Mouse (Mus musculus) urinary bladder, adult 18-20 months (tissue): Measurements from ENCODE around the gene Fanci.

ENCODE experiments used
- DNase-seq, 2 experiments: peaks; one replicate each; pipeline ENCODE4 v3.0.0; 2022; ENCODE audit warnings: low spot score in 2 of 2, mixed read lengths in 2 of 2

Fanci gene

GRCm38 (mm10) chr7:79391883-79392649, at the start of gene Fanci:
TSS of gene Fanci (plus strand) at chr7:79391929.
- peak; percentile 86 to 93 for DNase-seq

DNA sequence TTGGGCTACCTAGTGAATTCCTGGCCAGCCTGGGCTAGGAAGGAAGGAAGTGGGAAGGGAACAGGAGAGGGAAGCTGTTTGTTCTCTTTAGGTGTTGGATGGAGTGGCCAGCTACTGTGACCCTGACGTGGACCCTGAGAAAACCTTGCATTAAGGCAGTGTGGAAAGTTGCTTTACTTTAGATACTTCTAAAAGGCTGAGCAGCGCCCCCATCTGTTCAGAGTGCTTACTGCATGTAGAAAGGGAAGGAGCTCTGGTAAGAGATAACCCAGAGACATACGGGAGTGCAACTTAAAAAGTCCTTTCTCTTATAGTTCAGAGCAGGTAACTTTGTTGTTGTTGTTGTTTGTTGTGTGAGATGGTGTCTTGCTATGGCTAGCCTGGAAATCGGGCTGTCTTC, 45.8 kb upstream of the Fanci start:
- peak in 1 of 2 experiments; percentile 32 for DNase-seq

GRCm38 (mm10) chr7:79346555-79347075, 45.1 kb upstream of the Fanci start:
- DNase-seq = no peak

GRCm38 (mm10) chr7:79347108-79347813, 44.5 kb upstream of the Fanci start:
- DNase-seq = no peak

GRCm38 (mm10) chr7:79348816-79349215, 42.9 kb upstream of the Fanci start:
- DNase-seq = no peak

DNA sequence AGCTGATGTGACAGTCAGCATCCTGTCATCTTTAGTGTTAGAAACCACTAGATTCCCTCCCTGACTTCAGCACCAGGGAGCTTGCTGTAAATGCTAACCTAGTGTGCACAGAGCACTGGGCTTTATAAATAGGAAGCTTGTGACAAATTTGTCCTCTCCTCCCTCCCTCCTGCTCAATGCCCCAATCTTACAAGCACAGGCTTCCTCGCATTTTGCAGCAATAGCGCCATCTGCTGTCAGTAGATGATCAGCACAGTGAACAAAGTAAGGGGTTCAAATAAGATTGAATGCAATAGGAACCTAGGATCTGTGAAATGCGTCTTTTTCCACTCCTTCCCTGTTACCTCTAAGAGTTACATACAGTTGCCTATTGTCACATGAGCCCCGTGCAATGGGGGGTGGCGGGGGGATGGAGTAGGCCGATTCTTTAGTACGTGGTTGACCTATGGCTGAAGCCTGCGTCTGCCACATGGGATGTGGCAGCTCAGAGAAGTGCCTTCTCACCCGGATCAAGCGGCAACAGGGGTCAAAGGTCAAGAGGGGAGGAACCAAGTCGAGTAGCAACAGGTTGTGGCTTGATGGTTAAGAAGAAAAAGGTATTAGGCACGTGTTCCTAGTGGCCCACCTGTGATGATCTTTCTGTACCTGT, 41.9 kb upstream of the Fanci start:
- peak; percentile 28 to 32 for DNase-seq

GRCm38 (mm10) chr7:79358350-79359182, 33.2 kb upstream of the Fanci start:
- DNase-seq = no peak

GRCm38 (mm10) chr7:79359183-79359435, 32.6 kb upstream of the Fanci start:
- no peak for DNase-seq

DNA sequence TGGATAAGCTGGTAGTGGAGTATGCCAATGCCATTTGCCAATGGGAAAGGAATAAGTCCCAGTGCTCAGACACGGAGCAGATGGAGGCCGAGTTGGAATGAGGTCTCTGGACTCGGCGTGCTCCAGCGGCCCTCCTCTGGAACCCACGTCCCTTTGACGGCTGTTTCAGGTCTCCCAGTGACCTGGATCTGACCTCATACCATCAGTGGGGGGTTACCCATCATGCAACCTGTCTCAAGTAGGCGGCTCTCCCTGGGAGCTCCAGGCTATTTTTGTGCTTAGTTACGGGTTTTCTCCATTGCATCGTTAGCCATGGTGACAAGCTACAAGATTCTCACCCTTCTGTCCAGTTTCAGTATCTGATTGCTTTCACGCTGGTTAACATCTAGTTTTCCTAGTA, 31.7 kb upstream of the Fanci start:
- DNase-seq = no peak

DNA sequence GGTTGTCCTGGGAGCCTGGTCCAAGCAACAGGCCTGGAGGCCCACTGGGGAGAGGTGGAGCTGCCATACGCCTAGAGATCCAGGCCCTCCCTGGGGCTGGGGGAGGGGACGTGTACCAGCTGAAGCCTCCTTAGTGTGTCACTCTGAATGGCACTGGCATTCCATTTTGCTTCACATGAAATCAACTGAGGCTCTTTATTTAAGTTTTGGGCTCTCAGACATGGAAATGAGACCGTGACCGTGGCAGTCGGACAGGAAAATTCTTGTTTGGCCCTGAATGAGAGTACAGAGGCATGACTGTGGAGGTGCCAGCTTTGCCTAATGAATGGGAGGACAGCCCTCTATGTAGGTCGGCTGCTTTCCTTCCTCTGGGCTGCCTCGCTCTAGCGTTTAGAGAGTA, 29.5 kb upstream of the Fanci start:
- no peak for DNase-seq

DNA sequence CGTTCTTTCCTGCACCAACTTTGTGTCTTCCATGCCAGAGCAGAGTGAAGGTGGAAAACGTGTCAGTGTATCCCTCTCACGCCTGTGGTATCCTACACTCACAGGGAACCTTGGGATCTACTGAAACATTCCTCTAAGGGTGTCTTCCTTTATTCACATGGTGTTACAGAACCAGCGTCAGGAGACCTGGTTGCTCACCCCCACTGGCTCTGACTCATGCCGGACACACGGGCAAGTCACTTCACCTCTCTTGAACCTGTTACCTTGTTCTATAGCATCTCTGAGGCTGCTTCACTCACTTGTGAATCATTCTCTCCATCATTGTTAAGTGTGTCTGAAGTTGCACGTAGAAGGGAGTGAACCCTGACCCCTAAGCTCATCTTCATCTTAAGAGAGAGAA, 28.9 kb upstream of the Fanci start:
- no peak for DNase-seq

- no peak for DNase-seq
These were observed 28.2 kb upstream of the Fanci start for GRCm38 (mm10) chr7:79363370-79364043.

GRCm38 (mm10) chr7:79368664-79369063, 23.1 kb upstream of the Fanci start:
- DNase-seq = no peak

DNA sequence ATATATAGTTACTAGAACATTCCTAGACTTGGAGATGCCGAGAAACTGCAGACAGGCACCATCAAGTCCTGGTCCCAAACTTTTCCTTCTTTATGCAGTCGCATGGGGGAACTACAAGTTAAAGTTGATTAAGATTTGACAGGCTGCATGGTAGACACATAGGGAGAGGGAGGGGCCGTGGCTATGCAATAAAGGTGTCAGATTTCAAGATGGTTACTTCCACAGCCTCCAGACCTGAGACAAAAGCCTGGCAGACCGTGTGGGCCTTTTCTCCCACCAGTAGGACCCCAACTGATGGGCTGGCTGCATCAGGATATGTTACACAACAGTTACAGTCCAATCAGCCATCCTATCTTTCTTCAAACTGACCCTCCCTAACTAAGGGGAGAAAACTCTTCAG, 22.3 kb upstream of the Fanci start:
- DNase-seq = no peak

DNA sequence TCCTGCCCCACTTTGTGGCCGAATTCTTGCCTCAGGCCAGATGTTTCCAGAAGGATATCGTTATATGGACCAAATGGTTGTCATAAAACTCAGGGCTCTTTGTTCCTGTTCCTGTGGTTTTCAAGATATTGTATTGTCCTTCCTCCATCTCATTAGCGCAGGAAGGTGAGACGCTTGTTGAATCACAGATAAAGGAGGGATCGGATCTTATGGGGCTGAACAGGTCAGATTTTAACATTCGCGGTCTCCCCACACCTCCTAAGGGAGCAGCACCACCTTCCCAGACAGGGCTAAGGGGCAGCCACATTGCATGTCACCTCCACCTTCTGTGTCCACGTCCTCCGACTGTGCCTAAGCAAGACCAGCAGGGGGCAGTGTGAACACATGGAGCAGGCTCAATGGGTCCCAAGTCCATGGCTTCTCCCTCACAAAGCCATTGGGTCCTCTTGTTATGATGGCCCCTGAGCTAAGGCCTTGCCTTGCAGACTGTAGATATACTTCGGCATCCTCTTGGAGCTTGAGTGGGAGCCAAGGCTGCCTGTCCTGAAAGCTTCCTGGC, 20.3 kb upstream of the Fanci start:
- DNase-seq = peak; percentile 45 to 58

GRCm38 (mm10) chr7:79374017-79374416, 17.7 kb upstream of the Fanci start:
- no peak for DNase-seq

DNA sequence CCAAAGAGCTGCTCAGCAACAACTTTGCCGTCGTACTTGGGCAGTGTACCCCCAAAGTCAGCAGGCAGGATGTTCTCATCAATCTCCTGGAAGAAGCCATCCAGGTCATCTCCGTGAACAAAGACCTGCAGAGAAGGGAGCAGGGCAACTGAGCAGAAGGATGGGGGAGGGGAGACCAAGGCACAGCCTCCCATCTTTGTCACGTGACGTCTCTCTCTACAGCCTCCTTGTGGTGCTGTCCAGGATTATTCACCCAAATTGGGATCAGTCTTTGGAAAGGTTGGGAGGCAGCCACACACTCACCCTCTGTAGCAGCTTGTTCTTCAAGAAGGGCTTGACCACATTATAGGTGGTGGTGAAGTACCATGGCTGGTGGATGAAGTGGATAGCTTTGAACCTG, 16.1 kb upstream of the Fanci start:
- no peak for DNase-seq

GRCm38 (mm10) chr7:79376516-79377275, 15.0 kb upstream of the Fanci start:
- DNase-seq = no peak

DNA sequence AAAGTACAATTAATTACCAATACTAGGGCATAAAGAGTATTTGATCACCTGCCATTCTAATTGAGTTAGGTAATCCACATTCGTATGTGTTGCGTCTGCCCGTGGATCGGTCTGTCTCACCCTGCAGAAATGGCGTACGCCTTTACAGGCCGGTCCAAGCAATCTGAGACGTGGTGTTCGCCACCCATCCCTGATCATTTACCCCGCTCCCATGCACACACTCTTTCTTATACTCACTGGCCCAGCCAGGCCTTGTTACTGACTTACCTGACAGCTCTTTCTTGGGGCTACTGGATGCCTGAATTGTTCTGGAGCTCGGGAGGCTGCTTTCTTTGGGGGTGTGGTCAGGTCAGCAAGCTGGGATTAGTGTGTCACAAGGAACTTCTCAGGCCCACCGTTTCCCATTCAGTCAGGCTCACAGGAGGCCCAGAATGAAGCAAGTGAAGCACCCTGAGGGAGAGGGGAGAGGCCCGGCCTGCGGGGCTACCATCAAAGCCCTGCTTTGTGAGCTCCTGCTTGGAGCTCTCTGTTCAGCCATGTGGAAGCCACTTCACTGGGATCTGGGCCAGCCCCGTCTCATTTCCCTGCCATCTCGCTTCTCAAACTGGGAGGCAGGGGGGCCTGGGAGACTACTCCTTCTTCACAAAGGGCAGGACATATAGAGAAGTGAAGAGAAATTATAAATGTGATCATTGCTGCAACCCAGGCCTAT, 5.2 kb upstream of the Fanci start, which contains the start of gene Rlbp1:
Gene Rlbp1 (minus strand): TSS at position 627 of the 712 bp plus-strand sequence.
- DNase-seq = no peak
